Mouse (Mus musculus): Measurements from ENCODE around the gene Tdrd9. TPM values are rescaled to one million over a fixed set of nuclear protein-coding genes. Genes with fewer than 3 reads are reported as not detected.

Gene Tdrd9
- polyA plus RNA-seq, 1 experiment from 2014 or later, result 0.37 TPM

GRCm38 (mm10) chr12:112108696-112109445 is 137.5 kb downstream of the Tdrd9 start:
- Histone ChIP-seq H3K4me3 (no peak overlapping the region), H3K27me3 (replicated peaks) (peaks cover 77% of the 10 kb centered on the region), H3K9ac (no peak overlapping the region), H3K27ac (ENCODE audit: poor library complexity, severe bottlenecking) (no peak overlapping the region), H3K36me3 (no peaks in the 10 kb centered on the region), H3K4me1 (replicated peaks) (peaks cover 9% of the 10 kb centered on the region), H3K4me2 (no peak overlapping the region), H3K9me3 (replicated peaks) (no peaks in the 10 kb centered on the region)
- ATAC-seq (ENCODE audit: insufficient number of reproducible peaks, low FRiP score), result no peak
- WGBS, result 74% methylated on average over 11 of the region's 11 CpGs

GRCm38 (mm10) chr12:112109701-112110100 is 138.3 kb downstream of the Tdrd9 start:
- H3K9me3 ChIP-seq (replicated peaks), result no peaks in the 10 kb centered on the region
- H3K9ac ChIP-seq, result no peak overlapping the region
- 68% methylated on average over 9 of the region's 9 CpGs for WGBS
- ATAC-seq (ENCODE audit: insufficient number of reproducible peaks, low FRiP score), result no peak
- no peaks in the 10 kb centered on the region for H3K36me3 ChIP-seq
- peaks cover 82% of the 10 kb centered on the region for H3K27me3 ChIP-seq (replicated peaks)
- H3K4me1 ChIP-seq (replicated peaks), result peaks cover 9% of the 10 kb centered on the region
- no peak overlapping the region for H3K27ac ChIP-seq (ENCODE audit: poor library complexity, severe bottlenecking)
- H3K4me2 ChIP-seq, result no peak overlapping the region
- no peak overlapping the region for H3K4me3 ChIP-seq

- Histone ChIP-seq H3K36me3 (no peaks in the 10 kb centered on the region), H3K27ac (ENCODE audit: poor library complexity, severe bottlenecking) (no peak overlapping the region), H3K9ac (no peak overlapping the region), H3K4me3 (no peak overlapping the region), H3K27me3 (replicated peaks) (peaks cover 91% of the 10 kb centered on the region), H3K9me3 (replicated peaks) (no peaks in the 10 kb centered on the region), H3K4me1 (replicated peaks) (peaks cover 8% of the 10 kb centered on the region), H3K4me2 (no peak overlapping the region)
- WGBS, result 76% methylated on average over 5 of the region's 5 CpGs
- ATAC-seq (ENCODE audit: insufficient number of reproducible peaks, low FRiP score), result no peak
These were observed 140.0 kb downstream of the Tdrd9 start for GRCm38 (mm10) chr12:112111323-112111722.

DNA sequence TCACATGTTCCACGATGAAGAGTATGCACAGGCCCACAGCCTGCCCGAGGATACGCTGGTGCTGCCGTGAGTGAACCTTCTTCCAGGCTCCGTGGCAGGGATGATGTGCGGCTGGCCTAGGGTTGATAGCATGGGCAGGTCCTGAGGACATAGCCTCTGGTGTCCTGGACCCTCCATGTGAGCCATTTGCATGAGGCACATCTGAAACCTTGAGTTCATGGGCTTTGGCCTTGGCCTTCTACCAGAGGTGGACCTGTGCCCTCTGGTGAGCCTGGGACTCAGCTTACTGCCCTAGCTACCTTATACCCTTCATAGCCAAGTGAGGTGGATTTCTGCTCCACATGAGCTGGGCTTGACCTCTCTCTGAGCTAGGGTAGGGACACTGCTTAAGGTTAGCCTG is 140.9 kb downstream of the Tdrd9 start:
- Histone ChIP-seq H3K27ac (ENCODE audit: poor library complexity, severe bottlenecking) (no peak overlapping the region), H3K36me3 (no peaks in the 10 kb centered on the region), H3K9ac (no peak overlapping the region), H3K4me2 (no peak overlapping the region), H3K9me3 (replicated peaks) (no peaks in the 10 kb centered on the region), H3K4me1 (replicated peaks) (no peaks in the 10 kb centered on the region), H3K4me3 (no peak overlapping the region), H3K27me3 (replicated peaks) (peaks cover 91% of the 10 kb centered on the region)
- ATAC-seq (ENCODE audit: insufficient number of reproducible peaks, low FRiP score), result no peak
- 86% methylated on average over 6 of the region's 6 CpGs for WGBS

- Histone ChIP-seq H3K27ac (ENCODE audit: poor library complexity, severe bottlenecking) (no peak overlapping the region), H3K4me1 (replicated peaks) (no peaks in the 10 kb centered on the region), H3K4me3 (no peak overlapping the region), H3K9ac (no peak overlapping the region), H3K36me3 (no peaks in the 10 kb centered on the region), H3K4me2 (no peak overlapping the region), H3K9me3 (replicated peaks) (no peaks in the 10 kb centered on the region), H3K27me3 (replicated peaks) (peaks cover 90% of the 10 kb centered on the region)
- peak; percentile 62 for ATAC-seq (ENCODE audit: insufficient number of reproducible peaks, low FRiP score)
- WGBS, result 19% methylated on average over 13 of the region's 13 CpGs
These were observed 141.5 kb downstream of the Tdrd9 start for GRCm38 (mm10) chr12:112112686-112113396.

DNA sequence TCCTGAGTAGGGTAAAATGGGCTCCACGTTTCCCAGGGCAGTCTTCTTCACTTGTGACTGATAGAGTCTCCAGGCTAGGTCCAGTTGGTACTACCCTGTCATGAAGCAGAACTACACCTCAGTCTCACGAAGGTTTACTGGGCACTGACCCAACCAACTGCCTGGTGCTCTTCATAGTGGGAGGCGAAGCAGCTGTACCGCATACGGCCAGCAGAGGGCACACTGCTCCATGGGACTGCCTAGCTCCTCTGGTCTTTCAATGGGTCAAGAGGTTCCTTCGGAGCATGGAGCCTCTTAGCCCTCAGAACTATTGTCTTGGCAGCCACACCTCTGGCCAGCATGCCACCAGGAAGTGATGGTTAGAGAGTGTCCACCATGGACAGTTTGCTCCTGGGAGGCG is 142.4 kb downstream of the Tdrd9 start:
- 15% methylated on average over 7 of the region's 7 CpGs for WGBS
- Histone ChIP-seq H3K4me3 (no peak overlapping the region), H3K4me1 (replicated peaks) (no peaks in the 10 kb centered on the region), H3K27ac (ENCODE audit: poor library complexity, severe bottlenecking) (no peak overlapping the region), H3K36me3 (no peaks in the 10 kb centered on the region), H3K27me3 (replicated peaks) (peaks cover 87% of the 10 kb centered on the region), H3K4me2 (no peak overlapping the region), H3K9ac (no peak overlapping the region), H3K9me3 (replicated peaks) (no peaks in the 10 kb centered on the region)
- no peak for ATAC-seq (ENCODE audit: insufficient number of reproducible peaks, low FRiP score)

DNA sequence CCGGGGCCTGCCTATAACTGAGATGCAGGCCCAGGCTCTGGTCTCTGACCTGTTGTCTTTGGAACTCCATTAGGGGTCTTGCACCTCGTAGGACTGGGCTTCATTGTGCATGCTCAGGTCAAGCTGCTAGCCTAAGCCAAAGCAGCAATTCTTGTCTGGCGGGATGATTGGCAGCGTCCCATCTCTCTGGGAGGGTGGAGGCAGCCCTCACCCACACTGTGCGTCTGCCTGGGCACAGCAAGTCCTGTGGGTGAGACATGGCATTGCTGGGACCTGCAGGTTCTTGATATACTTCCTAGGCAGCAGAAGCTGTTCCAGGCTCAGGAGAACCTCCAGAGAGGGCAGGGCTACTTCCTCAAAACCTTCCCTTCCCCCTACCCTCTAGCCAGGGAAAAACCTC is 145.6 kb downstream of the Tdrd9 start:
- no peak overlapping the region for H3K4me2 ChIP-seq
- H3K9ac ChIP-seq, result no peak overlapping the region
- H3K27me3 ChIP-seq (replicated peaks), result peaks cover 64% of the 10 kb centered on the region
- no peak for ATAC-seq (ENCODE audit: insufficient number of reproducible peaks, low FRiP score)
- H3K4me3 ChIP-seq, result no peak overlapping the region
- H3K36me3 ChIP-seq, result no peaks in the 10 kb centered on the region
- H3K27ac ChIP-seq (ENCODE audit: poor library complexity, severe bottlenecking), result no peak overlapping the region
- no peaks in the 10 kb centered on the region for H3K4me1 ChIP-seq (replicated peaks)
- WGBS, result 82% methylated on average over 5 of the region's 5 CpGs
- no peaks in the 10 kb centered on the region for H3K9me3 ChIP-seq (replicated peaks)

DNA sequence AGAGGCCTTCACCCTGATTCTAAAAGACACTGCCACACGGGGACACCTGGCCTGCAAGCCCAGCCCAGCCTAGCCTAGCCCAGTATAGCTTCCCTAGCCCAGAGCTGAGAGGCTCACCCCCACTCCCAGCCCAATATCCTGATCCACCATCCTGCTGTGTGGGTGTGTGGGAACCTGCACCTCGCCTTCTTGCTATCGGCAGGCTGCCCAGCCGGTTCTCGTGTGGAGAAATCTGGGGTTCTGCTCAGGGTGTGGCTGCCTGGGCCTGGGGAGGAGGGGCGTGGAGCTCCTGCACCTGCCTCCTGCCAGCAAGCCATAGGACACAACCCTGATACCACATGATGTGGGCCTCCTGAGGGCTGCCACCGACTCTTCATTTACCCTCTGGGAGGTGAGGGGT is 146.3 kb downstream of the Tdrd9 start:
- H3K27me3 ChIP-seq (replicated peaks), result peaks cover 59% of the 10 kb centered on the region
- H3K9me3 ChIP-seq (replicated peaks), result no peaks in the 10 kb centered on the region
- no peak overlapping the region for H3K4me3 ChIP-seq
- H3K9ac ChIP-seq, result no peak overlapping the region
- 77% methylated on average over 7 of the region's 7 CpGs for WGBS
- no peaks in the 10 kb centered on the region for H3K36me3 ChIP-seq
- no peak for ATAC-seq (ENCODE audit: insufficient number of reproducible peaks, low FRiP score)
- no peaks in the 10 kb centered on the region for H3K4me1 ChIP-seq (replicated peaks)
- H3K4me2 ChIP-seq, result no peak overlapping the region
- H3K27ac ChIP-seq (ENCODE audit: poor library complexity, severe bottlenecking), result no peak overlapping the region

Small RNAs within 50 kb of the gene (microRNA-seq; reads per million reads assigned to microRNA genes)
- gene Mir3073a (not detected), gene Mir3073b (not detected)

Other genes with a start within 250 kb of the Tdrd9 start
- 113 and 117 TPM in 2 replicates for gene Klc1, start 212.7 kb upstream of the Tdrd9 start, polyA plus RNA-seq (2016; fragmentation: Nextera tagmentation; extraction: Ambion mirVana)
- gene Xrcc3, start 157.7 kb upstream of the Tdrd9 start, polyA plus RNA-seq (2016; fragmentation: Nextera tagmentation; extraction: Ambion mirVana), result 6.1 and 8.1 TPM in 2 replicates
- 70.6 and 71.9 TPM in 2 replicates for gene Zfyve21, start 157.4 kb upstream of the Tdrd9 start, polyA plus RNA-seq (2016; fragmentation: Nextera tagmentation; extraction: Ambion mirVana)
- 17.9 and 19.8 TPM in 2 replicates for gene Ppp1r13b, start 63.4 kb upstream of the Tdrd9 start, polyA plus RNA-seq (2016; fragmentation: Nextera tagmentation; extraction: Ambion mirVana)
- 1,412 and 1,427 TPM in 2 replicates for gene Atp5mpl, start 4.6 kb upstream of the Tdrd9 start, polyA plus RNA-seq (2016; fragmentation: Nextera tagmentation; extraction: Ambion mirVana)
- 0.62 and 0.64 TPM in 2 replicates for gene Rd3l, start 9.8 kb downstream of the Tdrd9 start, polyA plus RNA-seq (2016; fragmentation: Nextera tagmentation; extraction: Ambion mirVana)
- gene Aspg, start 135.1 kb downstream of the Tdrd9 start, polyA plus RNA-seq (2016; fragmentation: Nextera tagmentation; extraction: Ambion mirVana), result 0.45 and 2.2 TPM in 2 replicates
- gene Kif26a, start 174.6 kb downstream of the Tdrd9 start, polyA plus RNA-seq (2016; fragmentation: Nextera tagmentation; extraction: Ambion mirVana), result 2.5 and 2.7 TPM in 2 replicates